Mouse (Mus musculus) urinary bladder, adult 18-20 months (tissue): ENCODE results near the gene Cyp4f16.
"Not testable (repeated sequence)": the region's sequence is repeated elsewhere in the genome, so short reads cannot be mapped to it uniquely, and the experiment has no call there.

ENCODE experiments used
- DNase-seq, 2 experiments: peaks; one replicate each; pipeline ENCODE4 v3.0.0; 2022; ENCODE audit warnings: low spot score in 2 of 2, mixed read lengths in 2 of 2

The Cyp4f16 gene

GRCm38 (mm10) chr17:32536051-32536866 lies at the start of gene Cyp4f16:
TSS of gene Cyp4f16 (plus strand) at chr17:32536558.
- peak; percentile 87 to 90 for DNase-seq

DNA sequence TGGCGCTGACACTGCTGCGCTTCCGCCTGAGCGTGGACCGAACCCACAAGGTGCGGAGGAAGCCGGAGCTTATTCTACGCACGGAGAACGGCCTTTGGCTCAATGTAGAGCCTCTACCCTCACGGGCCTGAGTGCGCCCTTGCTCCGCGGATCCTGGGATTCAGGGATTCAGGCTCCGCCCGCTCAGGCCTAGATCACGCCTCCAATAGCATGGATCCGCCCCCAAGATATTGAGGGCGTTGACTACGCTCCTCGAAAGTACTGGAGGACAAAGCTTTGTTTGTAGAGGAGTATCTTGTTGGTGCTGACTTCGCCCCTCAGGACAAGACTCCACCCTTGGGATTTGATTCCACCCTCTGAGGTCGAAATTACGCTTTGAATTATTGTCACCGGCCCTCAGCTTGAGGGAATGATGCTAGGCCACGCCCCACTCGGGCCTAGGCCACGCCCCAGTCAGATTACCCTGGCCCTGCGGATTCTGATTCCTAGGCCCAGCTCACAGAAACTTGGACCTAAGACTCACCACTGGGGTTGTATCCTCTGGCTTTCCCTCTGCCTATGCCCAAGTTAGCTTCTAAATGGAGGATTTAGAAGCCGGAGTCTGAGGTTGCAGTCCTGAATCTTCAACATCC lies 43.9 kb upstream of the Cyp4f16 start:
- DNase-seq: peak in 1 of 2 experiments; percentile 8

DNA sequence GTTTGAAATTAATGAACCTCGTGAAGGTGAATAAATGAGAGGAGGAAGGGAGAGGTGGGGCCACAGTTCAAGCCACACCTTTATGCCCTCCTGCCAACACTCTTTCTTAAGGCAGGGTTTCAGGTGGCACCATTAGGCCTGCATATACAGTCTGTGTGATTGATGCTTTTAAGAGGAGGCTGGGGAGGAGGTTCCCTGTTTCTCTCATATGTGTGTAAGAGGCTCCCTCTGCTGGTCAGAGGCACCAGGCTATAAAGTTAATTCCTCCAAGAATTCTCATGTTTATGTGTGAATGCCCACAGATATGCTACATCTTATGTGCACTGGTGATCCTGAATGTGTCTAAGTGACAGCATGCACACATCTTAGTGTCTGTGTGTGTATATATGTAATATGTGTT lies 41.8 kb upstream of the Cyp4f16 start:
- DNase-seq: peak; percentile 37 to 40

DNA sequence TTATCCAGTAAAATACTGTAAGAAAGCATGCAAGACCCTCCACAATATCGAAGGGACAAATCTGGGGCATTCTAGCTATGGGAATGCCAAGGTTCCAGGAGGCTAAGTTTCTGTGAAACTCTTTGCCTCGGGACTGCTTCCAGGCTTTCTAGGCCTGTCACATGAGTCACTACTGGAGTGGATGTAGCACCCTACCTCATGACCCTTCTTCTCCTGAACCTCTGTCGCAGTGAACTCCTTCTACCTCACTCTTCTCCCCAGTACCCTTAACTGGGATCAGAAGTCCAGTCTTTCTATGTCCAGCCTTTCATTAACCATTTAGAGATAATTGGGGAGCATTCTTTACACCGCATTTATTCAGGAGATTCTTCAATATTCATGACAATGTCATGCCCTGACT lies 35.8 kb upstream of the Cyp4f16 start:
- DNase-seq: not testable (repeated sequence)

DNA sequence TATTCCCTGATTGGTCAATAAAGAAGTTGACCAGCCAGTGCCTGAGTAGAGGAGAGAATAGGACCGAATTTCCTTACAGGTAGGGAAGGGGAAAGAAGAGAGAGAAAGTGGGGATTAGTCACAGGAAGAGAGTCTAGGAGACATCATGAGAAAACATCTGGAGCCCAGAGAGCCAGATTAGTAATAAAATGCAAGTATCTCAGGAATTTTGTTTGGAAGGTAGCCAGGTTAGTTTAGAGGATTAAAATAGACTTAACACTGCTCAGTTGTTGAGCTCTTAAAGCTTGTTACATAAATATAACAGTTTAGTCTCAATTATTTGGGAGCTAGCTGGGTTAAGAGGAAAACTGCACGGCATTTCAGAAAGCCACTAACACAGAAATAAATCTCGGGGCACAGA lies 35.3 kb upstream of the Cyp4f16 start:
- DNase-seq: no peak

DNA sequence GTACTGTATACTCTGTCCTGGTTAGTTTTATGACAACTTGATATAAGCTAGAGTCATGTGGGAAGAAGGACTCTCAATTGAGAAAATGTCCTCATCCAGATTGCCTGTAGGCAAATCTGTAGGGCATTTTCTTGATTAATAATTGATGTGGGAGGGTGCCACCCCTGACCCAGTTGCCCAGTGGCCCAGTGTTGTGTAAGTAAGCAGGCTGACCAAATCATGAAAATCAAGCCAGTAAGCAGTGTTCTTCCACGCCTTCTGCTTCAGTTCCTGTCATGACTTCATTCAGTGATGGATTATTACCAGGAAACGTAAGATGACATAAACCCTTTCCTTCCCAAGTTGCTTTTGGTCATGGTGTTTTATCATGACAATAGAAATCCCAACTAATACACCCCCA lies 33.2 kb upstream of the Cyp4f16 start:
- DNase-seq: no peak

GRCm38 (mm10) chr17:32505851-32506728 lies 30.3 kb upstream of the Cyp4f16 start, which contains the start of gene Cyp4f17:
TSS of gene Cyp4f17 (plus strand) at chr17:32506050.
- peak; percentile 14 to 55 for DNase-seq

GRCm38 (mm10) chr17:32506729-32507245 lies 29.6 kb upstream of the Cyp4f16 start:
- DNase-seq: peak in 1 of 2 experiments; percentile 31

DNA sequence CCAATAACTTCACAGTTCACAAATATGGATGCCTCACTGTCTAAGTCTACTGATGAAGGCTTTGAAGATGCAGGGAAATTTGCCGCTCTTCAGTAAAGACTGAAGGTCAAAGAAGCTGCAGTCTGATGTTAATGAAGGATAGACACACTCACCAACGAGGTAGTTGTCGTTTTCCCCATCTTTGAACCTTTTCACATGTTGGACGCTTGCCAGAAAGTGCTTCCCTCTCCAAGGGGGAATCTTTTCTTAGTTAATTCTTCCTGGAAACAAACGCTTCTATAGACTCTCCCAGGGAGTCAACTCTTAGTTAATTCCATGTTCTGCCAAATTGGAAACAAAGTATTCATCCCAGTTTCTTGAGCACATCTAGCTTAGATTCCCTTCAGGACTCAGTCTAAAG lies 20.2 kb upstream of the Cyp4f16 start:
- DNase-seq: no peak

GRCm38 (mm10) chr17:32521981-32522380 lies 14.4 kb upstream of the Cyp4f16 start:
- DNase-seq: no peak

DNA sequence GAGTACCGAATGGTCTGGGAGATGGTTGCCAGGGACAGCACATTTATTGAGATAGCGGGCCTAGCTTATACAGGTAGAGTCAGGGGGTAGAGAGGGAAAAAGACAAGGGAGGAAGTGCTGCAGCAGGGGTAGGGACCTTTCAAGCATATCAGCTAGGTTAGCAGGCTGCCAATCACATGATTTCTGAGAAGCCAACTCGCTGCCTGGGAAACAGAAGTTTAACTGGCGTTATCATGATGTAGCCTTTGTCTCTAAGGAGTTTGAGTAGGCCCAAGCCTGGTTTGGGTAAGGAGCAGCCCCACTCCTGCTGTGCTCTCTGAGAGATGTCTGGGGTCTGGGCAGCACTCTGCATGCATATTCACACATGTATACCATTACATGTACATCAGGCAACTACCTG lies 14.0 kb upstream of the Cyp4f16 start:
- no peak for DNase-seq

- no peak for DNase-seq
Measured at GRCm38 (mm10) chr17:32522816-32523215, 13.5 kb upstream of the Cyp4f16 start.

DNA sequence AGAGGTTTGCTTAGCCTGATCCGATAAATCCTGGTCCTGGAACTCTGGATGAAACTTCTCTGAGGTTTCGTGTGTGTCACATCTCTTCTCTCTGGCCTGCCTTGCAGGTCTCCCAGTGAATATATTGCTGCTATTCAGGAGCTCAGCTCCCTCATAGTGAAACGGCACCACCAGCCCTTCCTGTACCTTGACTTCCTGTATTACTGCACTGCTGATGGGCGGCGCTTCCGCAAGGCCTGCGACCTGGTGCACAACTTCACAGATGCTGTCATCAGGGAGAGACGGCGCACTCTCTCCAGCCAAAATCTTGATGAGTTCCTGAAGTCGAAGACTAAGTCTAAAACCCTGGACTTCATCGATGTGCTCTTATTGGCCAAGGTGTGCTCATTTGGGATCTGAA lies 12.5 kb upstream of the Cyp4f16 start:
- no peak for DNase-seq

DNA sequence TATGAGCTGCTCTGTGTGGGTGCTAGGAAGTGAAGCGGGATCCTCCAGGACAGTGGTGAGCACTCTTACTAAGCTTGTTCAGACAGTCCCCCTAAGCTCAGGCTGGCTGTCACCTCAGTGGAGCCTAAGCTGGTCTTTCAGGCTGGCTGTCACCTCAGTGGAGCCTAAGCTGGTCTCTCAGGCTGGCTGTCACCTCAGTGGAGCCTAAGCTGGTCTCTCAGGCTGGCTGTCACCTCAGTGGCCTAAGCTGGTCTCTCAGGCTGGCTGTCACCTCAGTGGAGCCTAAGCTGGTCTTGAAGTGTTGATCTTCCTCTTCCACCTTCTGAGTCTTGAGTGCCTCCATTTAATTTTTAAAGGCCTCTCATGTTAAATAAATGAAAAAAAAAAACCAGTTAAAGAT lies 10.0 kb upstream of the Cyp4f16 start:
- not testable (repeated sequence) for DNase-seq

GRCm38 (mm10) chr17:32527748-32528147 lies 8.6 kb upstream of the Cyp4f16 start:
- DNase-seq: no peak

- DNase-seq: peak; percentile 78 to 82
Measured at GRCm38 (mm10) chr17:32528408-32529337, 7.7 kb upstream of the Cyp4f16 start.

GRCm38 (mm10) chr17:32532356-32532755 lies 4.0 kb upstream of the Cyp4f16 start:
- DNase-seq: not testable (repeated sequence)

GRCm38 (mm10) chr17:32534068-32534467 lies 2.3 kb upstream of the Cyp4f16 start:
- no peak for DNase-seq

DNA sequence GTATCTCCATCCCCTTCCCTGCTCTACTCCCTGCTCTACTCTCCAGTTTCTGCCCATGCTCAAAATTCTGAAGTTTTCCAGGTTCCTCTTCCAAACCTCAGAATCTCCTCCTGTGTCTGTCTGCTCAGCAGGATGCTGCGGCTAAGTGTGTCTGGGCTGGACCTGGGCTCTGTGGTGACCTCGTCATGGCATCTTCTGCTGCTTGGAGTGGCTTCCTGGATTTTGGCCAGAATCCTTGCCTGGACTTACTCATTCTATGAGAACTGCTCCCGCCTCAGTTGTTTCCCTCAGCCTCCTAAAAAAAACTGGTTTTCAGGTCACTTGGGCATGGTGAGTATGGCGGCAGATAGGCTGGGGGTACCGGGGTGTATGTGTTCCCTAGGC lies 501 bp downstream of the Cyp4f16 start:
- no peak for DNase-seq

- DNase-seq: not testable (repeated sequence)
Measured at GRCm38 (mm10) chr17:32544792-32545191, 8.4 kb downstream of the Cyp4f16 start.

- not testable (repeated sequence) for DNase-seq
Measured at GRCm38 (mm10) chr17:32550377-32550776, 14.0 kb downstream of the Cyp4f16 start.
